ENCODE assay signal across 8 mouse cellular contexts in the genomic region with DNA sequence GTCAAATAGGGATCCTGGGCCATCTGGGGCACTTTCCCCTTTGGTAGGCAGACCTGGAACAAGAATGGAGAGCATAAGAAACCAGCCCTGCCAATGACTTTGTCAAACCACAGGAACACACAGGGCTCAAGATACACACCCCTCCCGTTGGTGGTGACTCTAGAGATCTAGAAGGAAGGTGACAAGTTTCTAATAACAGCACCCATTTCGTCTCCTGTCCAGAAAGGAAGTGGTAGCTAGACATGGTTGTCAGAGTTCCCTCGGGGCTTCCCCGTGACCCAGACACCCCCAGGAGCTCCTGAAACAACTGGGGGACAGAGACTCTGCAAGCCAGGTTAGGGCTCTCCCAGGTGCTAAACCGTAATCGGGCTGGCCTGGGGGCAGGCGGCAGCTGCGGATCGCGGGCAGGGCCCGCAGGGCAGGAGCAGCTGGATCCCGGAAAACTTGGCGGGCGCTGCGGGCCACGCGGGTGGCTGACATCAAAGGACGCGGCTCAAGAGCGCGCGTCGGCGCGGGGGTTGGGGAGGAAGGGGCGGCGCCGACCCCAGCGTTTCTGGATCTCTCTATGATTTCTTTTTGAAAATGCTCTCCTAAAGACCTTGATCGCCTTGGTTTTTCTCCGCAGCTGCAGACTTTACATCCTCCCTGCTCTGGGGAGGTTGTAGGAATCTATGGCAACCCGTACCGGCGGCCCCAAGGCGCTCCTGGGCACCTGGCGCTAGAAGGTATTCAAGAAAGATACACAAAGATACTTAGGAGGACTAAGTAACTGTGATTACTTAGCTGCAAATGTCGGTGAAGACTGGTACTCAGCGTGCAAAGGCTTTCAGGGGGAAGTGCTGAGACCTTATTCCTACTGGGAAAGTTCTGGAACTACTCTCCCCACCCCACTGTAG.
DNase-seq lines count a peak whose midpoint lies in the region; ATAC-seq and TF ChIP-seq lines count a peak whose summit lies in the region.

No protein-coding gene starts in this region.

- peak; percentile 5 to 6 for DNase-seq in layer of hippocampus, postnatal 14 days (ENCODE audit: low spot score in 2 of 2)
- no peak for DNase-seq in layer of hippocampus, adult 11-12 months (ENCODE audit: low spot score)
- peak; percentile 71 for DNase-seq in limb, embryonic 11.5 days (ENCODE audit: low spot score)
- DNase-seq in midbrain, embryonic 14.5 days: peak; percentile 69
- DNase-seq in thymus, postnatal 0 days (ENCODE audit: low spot score): peak; percentile 4

- H3K36me3 ChIP-seq in limb, embryonic 11.5 days (ENCODE audit: control insufficient read depth, insufficient read depth, low read length): no peaks in the 10 kb centered on the region
- H3K36me3 ChIP-seq in midbrain, embryonic 14.5 days (ENCODE audit: control insufficient read depth, insufficient read depth, low read length): no peaks in the 10 kb centered on the region

- peak overlapping the region; percentile 41 for H3K4me3 ChIP-seq in bone marrow macrophage, adult 2 months (ENCODE audit: insufficient read depth, low read length)
- H3K4me3 ChIP-seq in limb, embryonic 11.5 days (ENCODE audit: low read depth, low read length): peak overlapping the region; percentile 29
- peak overlapping the region; percentile 39 for H3K4me3 ChIP-seq in midbrain, embryonic 14.5 days (replicated peaks; ENCODE audit: low read depth, low read length)

- H3K27ac ChIP-seq in bone marrow macrophage, adult 2 months (ENCODE audit: insufficient read depth, low read depth, low read length): no peak overlapping the region
- H3K27ac ChIP-seq in limb, embryonic 11.5 days (replicated peaks; ENCODE audit: low read depth, low read length): no peak overlapping the region
- H3K27ac ChIP-seq in midbrain, embryonic 14.5 days (replicated peaks; ENCODE audit: low read depth, low read length): no peak overlapping the region

- no peaks in the 10 kb centered on the region for H3K9me3 ChIP-seq in limb, embryonic 11.5 days (ENCODE audit: control insufficient read depth, low read length)
- H3K9me3 ChIP-seq in midbrain, embryonic 14.5 days (ENCODE audit: control insufficient read depth, low read length): no peaks in the 10 kb centered on the region

- peak overlapping the region; percentile 38 for H3K9ac ChIP-seq in limb, embryonic 11.5 days (ENCODE audit: low read length)
- peak overlapping the region; percentile 48; the same call in 1 of the 2 replicates for H3K9ac ChIP-seq in midbrain, embryonic 14.5 days (replicated peaks; ENCODE audit: low read length)

- peaks cover 14% of the 10 kb centered on the region for H3K4me1 ChIP-seq in bone marrow macrophage, adult 2 months (ENCODE audit: control insufficient read depth, insufficient read depth, low read length)
- H3K4me1 ChIP-seq in limb, embryonic 11.5 days (ENCODE audit: control insufficient read depth, insufficient read depth, low read length): peaks cover 5% of the 10 kb centered on the region
- peaks cover 11% of the 10 kb centered on the region for H3K4me1 ChIP-seq in midbrain, embryonic 14.5 days (ENCODE audit: control insufficient read depth, insufficient read depth, low read length)

- TF ChIP-seq POLR2A in bone marrow macrophage, adult 2 months (IDR thresholded peaks at IDR 0.05; ENCODE audit: borderline replicate concordance, low read depth, low read length): no peak

- peak; percentile 38 for ATAC-seq in granulocyte monocyte progenitor cell, adult 5-6 weeks (replicated peaks; ENCODE audit: poor library complexity, severe bottlenecking)
- ATAC-seq in limb, embryonic 11.5 days (ENCODE audit: insufficient number of reproducible peaks, low FRiP score, low TSS enrichment, low read depth): 0 out of 2 replicates have a peak, but pooled peaks have one; percentile 21
- ATAC-seq in midbrain, embryonic 14.5 days (ENCODE audit: low FRiP score, low TSS enrichment): peak; percentile 55; the same call in 1 of the 2 replicates
- ATAC-seq in erythroid progenitor cell, adult 5-6 weeks (replicated peaks; ENCODE audit: low FRiP score, poor library complexity, severe bottlenecking): no peak

- 2% methylated on average over 38 of the region's 38 CpGs for WGBS in limb, embryonic 11.5 days
- WGBS in midbrain, embryonic 14.5 days: 2% methylated on average over 38 of the region's 38 CpGs

- no peaks in the 10 kb centered on the region for H3K27me3 ChIP-seq in limb, embryonic 11.5 days (ENCODE audit: control insufficient read depth, insufficient read depth, low read length)
- H3K27me3 ChIP-seq in midbrain, embryonic 14.5 days (ENCODE audit: control insufficient read depth, insufficient read depth, low read length): no peaks in the 10 kb centered on the region

- no peak for TF ChIP-seq CTCF in bone marrow macrophage, adult 2 months (IDR thresholded peaks at IDR 0.05; ENCODE audit: low read depth, low read length)

- H3K4me2 ChIP-seq in limb, embryonic 11.5 days (ENCODE audit: low read depth, severe bottlenecking): peak overlapping the region; percentile 72
- peak overlapping the region; percentile 86 for H3K4me2 ChIP-seq in midbrain, embryonic 14.5 days (ENCODE audit: low read length)
